Mouse (Mus musculus) CD4-positive, CD25-positive, alpha-beta regulatory T cell, adult 4 months (primary cell): ENCODE results near the gene Ccdc39. TPM values are rescaled to one million over a fixed set of nuclear protein-coding genes. Genes with fewer than 3 reads are reported as not detected.

Experiments
- ATAC-seq: one replicate; pipeline ENCODE4 v1.8.0; 2017
- polyA plus RNA-seq, 2 experiments: library from polyadenylated mRNA; unstranded; fragments of 100-300 nt; shearing (Covaris generic); gene quantifications; one replicate each; pipeline ENCODE4 v1.2.1; 2017

Ccdc39 gene
- polyA plus RNA-seq = under 1 TPM; 0.19 to 0.70 TPM

DNA sequence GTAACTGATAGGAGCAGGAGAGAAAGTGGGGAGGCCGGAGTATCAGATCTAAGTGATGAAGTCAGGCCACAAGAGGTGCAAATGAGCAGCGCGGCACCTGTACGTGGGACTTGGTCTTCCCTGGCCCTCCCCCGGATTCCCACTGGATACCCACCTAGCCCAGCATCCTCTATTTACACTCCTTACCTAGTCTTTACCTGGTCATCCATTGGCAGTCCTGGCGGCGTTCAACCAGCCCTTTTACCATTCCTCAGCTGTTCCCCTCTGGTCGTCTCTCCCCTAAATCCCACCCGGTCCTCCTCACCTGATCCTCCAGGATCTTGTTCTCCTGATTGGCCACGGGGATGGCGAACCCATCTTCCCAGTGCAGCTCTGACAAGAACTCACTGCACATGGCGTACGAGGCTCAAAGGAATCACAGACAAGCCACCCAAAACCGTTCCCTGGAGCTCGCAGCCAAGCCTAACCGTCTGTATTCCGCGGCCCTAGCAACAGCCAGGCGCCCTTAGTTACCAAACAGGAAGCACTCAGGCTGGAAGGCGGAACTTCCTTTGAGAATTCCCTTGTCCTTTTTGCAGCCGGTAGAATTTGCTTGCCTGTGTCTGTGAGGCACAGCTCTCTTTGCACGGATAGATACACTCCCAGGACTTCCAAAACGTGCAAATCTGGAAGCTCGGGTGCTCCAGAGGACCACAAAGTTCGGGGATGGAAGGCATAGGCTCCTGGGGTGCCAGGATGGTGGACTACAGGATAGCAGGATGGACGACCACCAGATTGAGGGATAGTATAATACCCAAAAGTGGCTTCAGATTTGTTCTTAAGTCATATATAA, at the start of gene Ccdc39:
TSS of gene Ccdc39 (minus strand) at position 510 of the 832 bp plus-strand sequence.
- ATAC-seq = peak; percentile 97

DNA sequence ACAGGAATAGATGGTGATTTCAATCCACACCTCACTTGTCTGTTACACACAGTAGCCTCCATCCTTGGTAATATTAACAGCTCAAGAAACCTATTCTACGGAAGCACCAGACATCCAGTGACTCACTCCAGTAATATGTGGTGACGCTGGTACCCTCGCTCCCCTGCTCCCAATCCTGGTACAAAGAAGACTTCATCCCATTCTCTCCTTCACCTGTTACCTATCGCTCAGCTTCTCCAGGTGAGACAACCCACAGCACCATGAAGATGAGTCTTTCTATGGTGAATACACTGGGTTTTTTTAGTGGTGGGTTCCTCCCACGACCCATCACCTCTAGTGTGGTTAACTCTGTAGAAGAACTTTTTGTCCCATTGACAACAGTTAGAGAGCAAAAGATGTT, 49.3 kb upstream of the Ccdc39 start:
- ATAC-seq = no peak

DNA sequence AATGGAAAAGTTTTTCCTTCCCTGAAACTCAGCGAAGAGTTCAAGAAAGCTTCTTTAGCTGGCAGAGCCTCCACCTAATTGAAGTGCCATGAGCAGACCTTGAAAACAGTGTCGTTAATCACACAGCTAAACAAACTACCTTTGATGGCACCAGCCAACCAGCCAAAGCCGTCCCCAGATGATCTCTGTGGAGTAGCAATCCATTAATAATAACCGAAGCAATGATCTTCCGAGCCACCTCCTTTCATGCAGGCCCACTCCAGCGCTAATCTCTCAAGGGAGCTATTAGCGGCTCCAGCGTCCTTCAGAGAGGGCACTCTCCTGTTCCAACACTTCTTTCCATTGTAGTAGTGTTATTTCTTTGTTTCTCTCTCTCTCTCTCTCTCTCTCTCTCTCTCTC, 43.3 kb upstream of the Ccdc39 start:
- no peak for ATAC-seq

DNA sequence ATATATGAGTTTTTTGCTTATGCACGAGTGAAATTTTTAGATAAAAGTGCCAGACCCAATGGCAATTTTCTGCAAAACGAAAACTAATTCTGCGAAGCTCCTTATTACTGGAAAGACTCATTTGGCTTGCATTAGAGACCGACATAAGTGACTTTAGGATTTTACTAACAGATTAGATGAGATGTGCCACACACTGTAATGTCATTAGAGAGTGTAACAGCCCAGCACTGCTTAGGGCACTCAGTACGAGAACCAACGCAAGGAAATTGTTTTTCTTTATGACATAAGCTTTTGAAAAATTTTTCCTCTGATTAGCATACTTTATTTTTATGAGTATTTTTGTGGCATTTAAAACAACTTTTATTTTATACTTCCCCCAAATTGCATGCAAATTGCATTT, 39.0 kb upstream of the Ccdc39 start:
- no peak for ATAC-seq

DNA sequence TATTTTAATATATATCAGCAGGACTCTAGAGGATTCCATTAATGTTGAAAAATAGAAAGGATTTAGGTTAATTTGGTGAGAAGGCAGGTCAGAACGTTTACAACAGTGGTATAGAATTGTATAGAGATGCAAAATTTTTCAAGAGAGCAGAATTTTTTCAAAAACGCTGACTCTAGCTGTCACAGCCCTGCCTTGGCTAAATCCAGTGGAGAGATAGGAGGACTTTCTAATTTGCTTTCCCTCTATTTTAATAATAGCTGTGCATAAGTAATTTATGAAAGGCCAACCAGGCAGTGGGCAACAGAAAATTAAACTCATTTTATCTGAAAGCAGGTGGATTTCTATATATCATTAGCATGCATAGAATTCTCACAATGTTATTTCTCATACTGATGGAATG, 38.6 kb upstream of the Ccdc39 start:
- no peak for ATAC-seq

DNA sequence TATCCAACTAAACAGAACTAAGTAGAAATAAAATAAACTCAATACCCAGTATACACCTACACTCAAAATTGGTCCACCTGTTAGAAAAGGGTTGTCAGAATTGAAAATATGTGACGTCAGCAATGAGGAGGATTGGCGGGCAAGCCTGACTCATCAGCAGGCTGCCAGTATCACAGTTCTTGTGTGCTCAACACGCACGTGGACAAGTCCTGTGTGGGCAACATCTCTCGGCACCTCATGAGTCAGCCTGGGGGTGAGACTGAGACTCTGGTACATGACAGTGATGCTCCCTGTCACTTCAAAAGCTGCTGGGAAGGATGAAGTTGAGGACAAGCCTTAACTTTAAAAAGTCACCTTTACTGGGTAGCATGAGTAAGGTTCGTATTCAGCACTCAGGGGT, 34.6 kb upstream of the Ccdc39 start:
- ATAC-seq = no peak

DNA sequence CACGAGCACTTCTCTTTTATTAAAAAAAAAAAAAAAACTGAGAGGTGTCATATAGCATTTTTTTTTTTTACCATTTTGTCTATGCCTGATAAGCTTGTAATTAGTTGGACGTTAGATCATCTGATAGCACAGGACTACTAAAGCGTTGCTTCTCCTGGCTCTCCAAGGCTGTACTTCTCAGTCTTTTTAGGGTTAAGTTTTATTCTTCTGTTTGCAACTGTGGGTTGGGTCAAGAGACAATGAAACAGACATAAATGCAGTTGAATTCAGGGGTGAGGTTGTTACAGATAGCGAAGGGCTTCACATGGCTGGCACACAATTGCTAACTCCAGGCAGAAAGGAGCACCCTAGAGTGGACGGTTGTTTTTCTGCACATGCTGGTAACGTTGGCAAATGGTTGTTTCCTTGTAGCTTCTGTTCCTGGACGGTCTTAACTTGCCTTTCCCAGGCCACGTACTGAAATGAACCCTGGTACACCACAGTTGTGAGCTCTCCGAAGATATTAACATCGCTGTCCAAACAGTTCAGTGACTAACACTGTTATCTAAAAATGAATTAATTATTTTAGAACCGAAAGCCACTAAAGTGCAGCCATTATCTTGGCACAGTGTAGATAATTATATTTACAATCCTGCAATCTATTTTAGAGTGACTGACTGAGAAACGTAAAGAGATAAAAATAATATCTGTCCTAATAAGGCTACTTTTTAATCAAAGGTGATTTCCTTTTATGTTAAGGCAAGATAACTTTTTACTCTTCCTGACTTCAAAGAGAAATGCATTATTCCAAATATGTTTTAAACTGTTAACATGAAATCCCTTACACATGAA, 30.6 kb upstream of the Ccdc39 start:
- ATAC-seq = no peak

DNA sequence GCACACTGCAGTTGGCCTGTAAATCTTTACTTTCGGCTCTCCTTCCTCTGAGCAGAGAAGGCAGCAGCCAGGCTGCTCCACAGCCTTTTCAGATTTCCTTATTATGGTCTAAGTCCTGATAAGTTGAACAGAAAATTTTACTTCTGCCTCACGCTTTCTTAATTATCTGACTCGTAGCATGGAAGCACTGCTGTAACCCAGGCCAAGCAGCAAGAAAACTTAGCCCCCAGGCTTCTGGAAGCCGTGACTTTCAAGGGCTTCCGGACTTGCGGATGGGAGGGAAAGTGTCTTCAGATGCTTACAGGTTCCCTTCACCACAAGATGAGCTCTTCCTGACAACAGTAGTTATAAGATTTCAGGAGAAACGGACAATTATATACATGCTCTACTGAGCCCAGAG, 29.7 kb upstream of the Ccdc39 start:
- no peak for ATAC-seq

DNA sequence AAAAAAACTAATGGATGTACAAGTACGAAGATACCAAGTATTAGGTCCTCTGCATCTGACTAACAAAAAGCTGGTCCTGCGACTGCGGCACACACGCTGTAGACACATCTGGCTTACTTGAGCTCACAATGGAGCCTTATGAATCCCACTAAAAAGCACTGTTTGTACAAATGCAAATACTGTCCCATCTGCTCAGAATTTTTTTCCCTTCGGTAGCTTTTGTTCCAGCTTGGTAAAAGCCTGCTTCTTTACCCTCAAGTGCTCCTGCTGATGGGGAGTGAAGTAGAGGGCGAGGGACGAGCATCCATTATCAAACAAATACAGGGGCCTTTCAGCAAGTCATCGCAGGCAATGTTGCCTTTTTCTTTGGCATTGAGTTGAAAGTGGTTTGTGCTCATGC, 29.3 kb upstream of the Ccdc39 start:
- no peak for ATAC-seq

DNA sequence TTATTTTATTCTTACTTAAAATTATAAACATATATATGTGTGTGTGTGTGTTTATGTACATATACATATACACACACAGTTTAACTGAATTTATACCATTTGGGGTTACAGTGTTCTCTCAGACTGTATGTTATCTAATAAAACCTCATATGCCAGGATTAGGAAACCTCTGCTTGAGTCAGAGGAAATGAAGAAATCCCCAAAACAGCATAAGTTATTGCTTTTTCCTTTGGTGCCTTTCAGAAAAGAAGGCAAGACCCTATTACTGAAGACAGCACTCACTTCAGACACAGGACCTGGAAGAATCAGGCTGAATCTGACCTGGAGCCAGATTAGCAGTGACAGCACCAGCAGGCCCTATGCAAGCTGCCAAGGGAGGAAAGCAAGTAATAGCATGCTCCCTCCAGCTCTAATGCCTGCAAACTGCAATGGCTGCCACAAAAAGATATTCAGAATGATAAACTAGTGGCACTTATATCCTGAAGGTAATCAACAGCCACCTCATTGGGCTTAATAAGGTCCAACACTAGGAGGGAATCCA, 20.0 kb upstream of the Ccdc39 start:
- no peak for ATAC-seq

DNA sequence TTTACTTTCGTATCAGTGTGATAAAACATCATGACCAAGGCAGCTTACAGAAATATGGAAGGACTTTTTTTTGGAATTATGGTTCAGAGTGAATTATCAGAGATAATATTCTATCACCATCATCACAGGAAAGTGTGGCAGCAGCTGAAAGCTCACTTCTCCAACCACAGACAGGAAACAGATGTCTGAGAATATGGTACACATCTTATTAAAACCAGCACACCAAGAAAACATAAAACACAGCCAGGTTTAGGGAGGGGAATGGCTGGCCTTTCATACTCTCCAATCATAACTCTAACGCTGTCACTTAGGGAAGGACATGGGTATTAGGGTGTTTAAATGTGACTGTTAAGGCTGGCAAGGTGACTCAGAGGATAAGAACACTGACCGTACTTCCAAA, 14.8 kb upstream of the Ccdc39 start:
- ATAC-seq = no peak

DNA sequence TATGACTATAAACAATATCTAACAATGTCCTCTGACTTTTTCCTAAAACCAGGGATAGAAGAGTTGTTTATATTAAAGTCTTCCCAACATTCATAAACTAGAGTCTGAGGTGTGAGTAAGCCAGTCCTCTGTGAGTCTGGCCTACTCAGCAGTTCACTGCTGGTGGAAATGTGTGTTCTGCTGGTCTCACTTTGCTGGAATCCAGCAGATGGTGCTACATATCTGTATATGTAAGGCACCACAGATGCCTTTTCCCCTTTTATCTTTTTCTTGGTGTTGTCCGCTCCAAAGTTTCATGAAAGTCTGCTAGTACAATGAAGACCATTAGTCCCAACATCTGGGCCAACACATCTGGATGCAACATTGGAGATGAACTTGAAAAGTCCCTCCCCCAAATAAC, 9.0 kb upstream of the Ccdc39 start:
- no peak for ATAC-seq

DNA sequence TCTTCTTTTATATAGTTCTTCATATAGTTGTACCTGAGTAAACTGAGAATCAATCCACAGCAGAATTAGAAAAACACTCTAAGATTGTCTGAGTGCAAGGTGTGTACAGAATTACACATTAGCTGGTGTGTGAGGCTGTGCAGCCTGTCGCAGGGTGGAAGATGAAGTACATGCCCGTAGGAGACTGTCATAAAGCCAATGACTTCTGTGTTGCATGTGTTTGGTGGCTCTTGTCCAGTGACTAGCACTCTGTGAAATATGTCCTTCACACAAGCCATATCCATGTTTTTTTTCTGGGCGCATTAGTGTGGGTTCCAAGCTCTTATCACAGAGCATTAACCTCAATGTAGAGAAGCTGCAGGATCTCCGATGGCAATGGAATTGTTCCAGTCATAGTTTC, 6.7 kb upstream of the Ccdc39 start:
- no peak for ATAC-seq

DNA sequence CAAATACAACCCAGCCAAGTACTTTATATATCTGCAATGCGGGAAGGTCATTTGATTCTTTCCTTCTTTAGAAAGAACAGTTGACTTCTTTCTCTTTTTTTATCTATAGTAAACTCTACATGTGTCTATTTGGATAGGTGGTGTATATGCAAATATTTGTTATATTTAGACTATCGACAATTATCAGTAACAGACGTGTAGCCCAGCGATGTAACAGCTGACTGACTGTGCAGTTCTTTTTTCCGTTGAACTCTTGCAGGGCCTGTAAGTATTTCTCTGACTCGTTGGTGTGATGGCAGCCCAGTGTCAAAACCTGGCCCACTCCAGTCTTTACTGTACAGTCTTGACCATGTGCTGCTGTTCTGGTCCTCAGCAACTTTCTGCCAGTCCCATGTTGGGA, 2.5 kb upstream of the Ccdc39 start:
- ATAC-seq = no peak

DNA sequence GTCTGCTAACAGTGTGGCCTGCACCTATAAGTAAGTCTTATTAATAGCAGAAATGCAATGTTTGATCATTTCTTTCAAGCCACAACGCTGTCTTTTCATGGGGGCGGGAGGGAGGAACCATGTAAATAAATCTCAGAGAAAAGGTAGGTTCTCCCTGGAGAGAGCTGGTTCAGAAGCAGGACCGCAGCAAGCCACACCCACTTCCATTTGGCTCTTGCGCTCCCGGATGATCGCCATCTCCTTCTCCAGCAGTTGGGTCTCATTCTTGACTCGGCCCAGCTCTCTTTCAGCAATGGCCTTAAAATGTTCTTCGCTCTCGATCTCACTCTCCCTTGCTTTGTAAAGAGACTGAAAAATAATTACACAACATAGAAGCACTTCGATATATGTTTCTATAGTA, 5.2 kb downstream of the Ccdc39 start:
- no peak for ATAC-seq

DNA sequence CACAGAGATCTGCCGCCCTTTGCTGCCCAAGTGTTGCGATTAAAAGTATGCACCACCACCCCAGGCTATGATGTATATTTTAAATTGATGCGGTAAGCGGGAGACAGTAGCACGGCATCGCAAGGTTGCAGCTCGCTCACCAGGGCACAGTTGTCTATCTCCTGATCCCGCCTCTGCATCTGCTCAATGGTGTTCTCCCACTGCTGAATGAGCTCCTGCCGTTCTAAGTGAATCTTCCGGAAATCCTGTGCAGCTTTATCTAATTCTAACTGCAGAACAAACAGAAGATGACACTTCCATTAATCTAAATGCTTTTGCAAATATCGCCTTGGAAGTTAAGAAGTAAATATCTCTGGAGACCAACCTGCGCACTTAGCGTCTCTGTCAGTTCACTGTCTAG, 7.5 kb downstream of the Ccdc39 start:
- ATAC-seq = no peak

DNA sequence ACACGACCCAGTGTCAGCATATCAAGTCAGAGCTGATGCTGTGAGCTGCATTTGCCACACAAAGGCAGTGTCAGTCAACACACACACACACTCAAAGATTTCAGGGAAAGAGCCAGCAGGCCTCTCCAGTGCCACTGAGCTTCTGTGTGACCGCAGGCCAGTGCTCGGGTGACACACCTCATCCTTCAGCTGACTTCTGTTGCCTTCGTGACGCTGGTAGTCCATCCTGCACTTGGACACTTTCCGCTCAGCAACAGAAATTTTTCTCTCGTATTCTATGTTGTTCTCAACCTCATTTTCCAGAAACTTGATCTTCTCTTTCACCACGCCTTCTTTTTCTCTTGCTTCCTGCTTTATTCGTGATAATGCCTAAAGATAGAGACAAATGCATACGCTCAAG, 11.8 kb downstream of the Ccdc39 start:
- ATAC-seq = no peak

DNA sequence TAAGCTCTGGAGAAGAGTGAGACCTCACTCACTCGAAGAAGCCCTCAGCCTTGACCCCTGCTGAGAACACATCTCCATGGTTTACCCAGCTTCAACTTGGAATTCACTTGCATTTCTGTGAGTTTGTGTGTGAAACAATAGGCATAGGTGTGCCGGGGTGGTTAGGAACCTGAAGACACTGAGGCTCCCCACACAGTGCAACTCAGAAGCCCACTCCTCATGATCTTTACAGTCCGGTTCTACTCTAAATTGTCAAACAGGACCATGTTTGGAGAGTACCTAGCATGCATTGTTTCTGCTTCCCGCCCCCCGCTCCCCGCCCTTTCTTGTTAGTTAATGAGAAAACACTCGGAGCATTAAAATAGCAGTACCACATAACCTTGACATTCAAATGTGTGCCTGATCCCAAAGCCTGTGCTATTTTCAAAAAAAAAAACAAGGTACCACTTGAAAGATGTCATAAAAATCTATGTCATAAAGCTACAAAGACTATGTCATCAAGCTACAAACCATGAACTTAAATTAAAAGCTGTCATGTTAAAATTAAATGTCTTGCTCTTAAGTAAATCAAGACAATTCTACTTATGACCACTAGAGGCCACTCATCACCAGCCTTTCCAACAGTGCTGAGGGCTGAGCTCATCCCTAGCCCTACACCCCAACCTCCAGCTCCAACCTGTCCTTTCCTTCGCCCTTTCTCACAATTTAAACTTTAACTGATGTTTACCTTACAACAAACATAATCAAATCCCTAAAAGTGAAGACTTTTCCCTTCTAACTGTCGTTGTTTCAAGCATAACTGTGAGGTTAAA, 19.8 kb downstream of the Ccdc39 start:
- ATAC-seq = peak; percentile 78

DNA sequence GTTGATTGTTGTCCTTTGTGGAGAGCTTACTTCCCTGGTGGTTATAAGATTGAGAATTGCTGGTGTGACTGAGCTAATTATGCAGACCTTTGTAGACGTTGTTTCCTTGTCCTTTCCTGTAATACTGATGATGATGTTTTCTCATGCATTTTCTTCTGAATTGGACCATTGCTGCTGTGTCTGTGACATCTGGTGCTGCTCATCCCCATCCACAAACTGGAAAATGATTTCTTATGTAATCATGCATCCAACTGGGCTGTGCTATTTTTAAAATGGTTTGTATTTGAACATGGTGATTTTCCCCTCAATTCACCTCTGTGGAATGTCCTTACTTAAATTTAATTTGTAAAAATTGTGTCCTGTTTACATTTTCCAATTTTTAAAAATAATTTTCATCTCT, 37.0 kb downstream of the Ccdc39 start:
- ATAC-seq = no peak

DNA sequence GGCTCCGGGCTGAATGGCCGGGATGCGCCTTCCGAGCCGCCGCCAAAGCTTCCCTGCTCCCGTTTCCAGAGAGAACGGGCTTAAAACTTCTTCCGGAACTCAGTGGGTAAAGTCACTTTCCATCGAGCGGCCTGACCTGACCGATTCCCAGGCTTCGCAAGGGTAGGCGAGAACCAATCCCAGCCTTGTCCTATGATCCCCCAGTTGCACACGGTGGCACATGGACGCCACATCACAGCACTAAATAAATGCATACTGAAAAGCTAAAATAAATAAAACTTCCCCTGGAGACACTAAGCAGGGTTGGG, 43.6 kb downstream of the Ccdc39 start:
- no peak for ATAC-seq

DNA sequence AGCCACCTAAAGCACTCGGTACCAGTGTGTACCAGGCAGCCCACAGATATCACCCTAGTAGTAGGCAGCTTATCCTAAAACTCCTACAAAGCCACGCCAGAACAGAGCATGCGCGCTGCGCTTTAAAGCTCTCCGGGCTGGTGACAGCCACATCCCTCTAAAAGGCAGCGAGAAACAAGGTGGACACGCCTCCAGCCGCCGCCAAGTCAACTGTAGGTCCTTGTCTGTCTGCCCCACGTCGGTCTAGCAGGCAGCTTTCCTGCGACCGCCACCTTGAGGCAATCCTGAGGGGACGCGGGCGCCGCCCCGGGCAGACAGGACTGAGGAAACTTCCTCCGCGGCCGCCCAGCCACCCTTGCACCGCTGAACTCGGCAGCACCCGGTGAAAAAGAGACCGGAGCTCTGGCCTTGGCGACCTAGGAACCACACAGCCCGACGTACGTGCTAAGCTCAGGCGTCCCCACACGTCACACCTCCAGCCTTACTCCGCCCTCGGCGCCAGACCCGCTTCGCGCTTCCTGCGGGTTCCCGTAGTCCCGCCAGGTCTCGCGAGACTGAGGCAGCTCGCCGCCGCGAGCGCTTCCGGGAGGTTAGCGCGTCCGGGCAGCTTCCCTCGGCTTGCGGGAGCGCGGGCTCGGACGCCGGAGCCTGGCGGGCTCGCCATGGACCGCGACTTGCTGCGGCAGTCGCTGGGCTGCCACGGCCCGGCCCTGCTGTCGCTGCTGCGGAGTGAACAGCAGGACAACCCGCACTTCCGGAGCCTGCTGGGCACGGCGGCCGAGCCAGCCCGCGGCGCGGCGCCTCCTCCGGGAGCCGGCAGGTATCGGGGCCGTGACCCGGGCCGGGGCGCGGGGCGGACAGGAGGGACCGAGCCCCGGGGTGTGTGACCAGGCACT, 44.2 kb downstream of the Ccdc39 start, which contains the start of gene Ttc14:
TSS of gene Ttc14 (plus strand) at position 216 of the 896 bp plus-strand sequence.
- peak; percentile 94 for ATAC-seq

DNA sequence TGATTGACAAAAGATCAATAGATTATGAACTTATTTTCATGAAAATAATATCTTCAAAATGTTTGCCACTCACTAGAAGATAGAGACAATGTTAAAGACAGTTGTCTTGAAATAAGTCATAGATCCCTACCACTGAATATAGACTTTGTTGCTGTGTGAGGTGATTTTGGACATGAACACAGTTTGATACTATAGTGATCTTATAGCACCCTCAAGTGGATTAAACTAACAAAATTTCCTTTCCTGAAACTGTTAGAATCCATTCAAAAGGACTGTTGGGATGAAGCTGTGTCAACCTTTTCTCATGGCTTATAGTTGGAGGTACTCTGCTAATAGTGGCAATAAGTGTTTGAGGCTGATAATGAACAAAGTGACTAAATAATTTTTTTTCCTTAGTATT, 53.1 kb downstream of the Ccdc39 start:
- ATAC-seq = no peak
